Mouse (Mus musculus) embryonic facial prominence, embryonic 14.5 days (tissue): ENCODE results near the gene Neto2. TPM values are rescaled to one million over a fixed set of nuclear protein-coding genes. Genes with fewer than 3 reads are reported as not detected.

Experiments
- ATAC-seq: fragments of 200-750 bp; cut with Nextera tagmentation; 2 replicates; pipeline ENCODE4 v1.8.0; 2017; ENCODE audit warnings: low read depth, moderate number of reproducible peaks, moderate TSS enrichment
- DNase-seq: peaks from one replicate; pipeline ENCODE4 v3.0.0-alpha.2; 2015; ENCODE audit warnings: low spot score
- H3K27ac ChIP-seq: fragments of 300-500 bp; sonication (generic); replicated peaks from 2 replicates; pipeline ENCODE4 v1.5.1; 2014; ENCODE audit warnings: low read depth, mild to moderate bottlenecking, low read length, moderate library complexity
- H3K27me3 ChIP-seq: fragments of 300-500 bp; sonication (generic); replicated peaks from 2 replicates; pipeline ENCODE4 v1.6.1; 2014; ENCODE audit warnings: low read length; ENCODE audit not compliant: control insufficient read depth, insufficient read depth
- H3K36me3 ChIP-seq: fragments of 300-500 bp; sonication (generic); 2 replicates; pipeline ENCODE4 v1.6.1; 2014; ENCODE audit warnings: low read length, mixed read lengths; ENCODE audit not compliant: control insufficient read depth, insufficient read depth
- H3K4me1 ChIP-seq: fragments of 300-500 bp; sonication (generic); 2 replicates; pipeline ENCODE4 v1.6.1; 2014; ENCODE audit warnings: antibody characterized with exemption, low read length; ENCODE audit not compliant: control insufficient read depth, insufficient read depth
- H3K4me2 ChIP-seq: fragments of 300-500 bp; sonication (generic); 2 replicates; pipeline ENCODE4 v1.6.1; 2014; ENCODE audit warnings: low read depth, mild to moderate bottlenecking, low read length, moderate library complexity, mixed read lengths
- H3K4me3 ChIP-seq: fragments of 300-500 bp; sonication (generic); 2 replicates; pipeline ENCODE4 v1.5.1; 2014; ENCODE audit warnings: low read depth, mild to moderate bottlenecking, low read length
- H3K9ac ChIP-seq: fragments of 300-500 bp; sonication (generic); 2 replicates; pipeline ENCODE4 v1.6.1; 2014; ENCODE audit warnings: low read depth, mild to moderate bottlenecking, low read length, moderate library complexity, mixed read lengths
- H3K9me3 ChIP-seq: fragments of 300-500 bp; sonication (generic); 2 replicates; pipeline ENCODE4 v1.6.1; 2016; ENCODE audit warnings: low read length; ENCODE audit not compliant: control insufficient read depth
- WGBS: fragments of 180-500 bp; shearing (Covaris S2); extraction: QIAGEN DNeasy Blood & Tissue Kit; methylation state at CpG from one replicate; pipeline ENCODE4 v1.1.7; 2014; 5-methylcytosine and 5-hydroxymethylcytosine counted together
- microRNA-seq: library from miRNA; unstranded; fragments of <30 nt; microRNA quantifications from one replicate; pipeline ENCODE4, GENCODE M21; 2016; ENCODE audit warnings: borderline number of aligned reads
- polyA plus RNA-seq: library from polyadenylated mRNA; unstranded; fragments of >200 nt; fragmentation: Nextera tagmentation; extraction: Ambion mirVana; gene quantifications from 2 replicates; pipeline ENCODE4 v1.2.1, GENCODE M21; 2014

Gene Neto2
- polyA plus RNA-seq, 1 experiment from 2014 or later: 12.5 TPM

DNA sequence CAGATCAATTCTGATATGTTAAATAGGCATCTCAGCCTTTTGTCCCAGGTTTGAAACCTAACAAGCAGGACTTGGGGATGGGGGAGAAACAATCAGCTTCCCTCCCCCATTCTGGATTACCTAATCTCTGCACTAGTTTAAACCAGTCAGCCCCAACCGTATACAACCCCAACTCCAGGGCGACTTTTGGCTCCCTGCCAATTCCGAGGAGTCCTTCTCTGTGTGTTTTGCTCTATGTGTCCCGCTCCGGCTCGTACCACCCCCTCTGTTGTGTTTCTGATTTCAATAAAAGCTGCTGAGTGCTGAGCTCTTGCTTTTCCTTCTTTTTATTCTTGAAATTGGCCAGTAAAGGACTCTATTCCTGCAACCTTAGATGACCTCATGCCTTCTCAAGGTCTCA, 105.3 kb downstream of the Neto2 start:
- no peaks in the 10 kb centered on the region for H3K36me3 ChIP-seq
- no peaks in the 10 kb centered on the region for H3K4me1 ChIP-seq
- H3K27ac ChIP-seq: no peak overlapping the region
- H3K27me3 ChIP-seq: no peaks in the 10 kb centered on the region
- ATAC-seq (no peak), DNase-seq (peak; percentile 59)
- no peak overlapping the region for H3K4me3 ChIP-seq
- H3K9me3 ChIP-seq: no peaks in the 10 kb centered on the region
- H3K4me2 ChIP-seq: no peak overlapping the region
- H3K9ac ChIP-seq: no peak overlapping the region
- WGBS: 25% methylated on average over 6 of the region's 6 CpGs

DNA sequence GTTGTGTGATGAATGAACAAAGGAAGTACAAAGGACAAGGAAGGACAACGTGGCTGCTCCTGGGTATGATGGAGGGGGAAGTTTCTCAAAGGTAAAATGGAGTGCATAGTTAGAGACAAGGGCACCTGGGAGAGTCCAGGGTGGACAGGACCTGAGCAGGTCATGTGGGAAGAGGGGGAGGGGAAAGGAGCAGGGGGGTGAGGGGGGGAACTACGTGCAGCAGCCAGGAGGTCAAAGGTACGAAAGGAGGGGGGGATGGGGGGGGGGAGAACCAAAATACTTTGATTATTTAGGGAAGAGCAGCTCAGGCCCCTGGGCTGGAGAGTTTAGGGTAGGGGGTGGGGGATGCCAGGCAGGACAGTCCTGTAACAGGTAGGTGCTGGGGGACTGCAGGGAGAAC, 105.7 kb downstream of the Neto2 start:
- Histone ChIP-seq H3K27ac (no peak overlapping the region), H3K36me3 (no peaks in the 10 kb centered on the region), H3K9me3 (no peaks in the 10 kb centered on the region), H3K9ac (no peak overlapping the region), H3K27me3 (no peaks in the 10 kb centered on the region), H3K4me3 (no peak overlapping the region), H3K4me2 (no peak overlapping the region), H3K4me1 (no peaks in the 10 kb centered on the region)
- WGBS: 45% methylated on average over 3 of the region's 3 CpGs
- DNase-seq (no peak), ATAC-seq (no peak)

DNA sequence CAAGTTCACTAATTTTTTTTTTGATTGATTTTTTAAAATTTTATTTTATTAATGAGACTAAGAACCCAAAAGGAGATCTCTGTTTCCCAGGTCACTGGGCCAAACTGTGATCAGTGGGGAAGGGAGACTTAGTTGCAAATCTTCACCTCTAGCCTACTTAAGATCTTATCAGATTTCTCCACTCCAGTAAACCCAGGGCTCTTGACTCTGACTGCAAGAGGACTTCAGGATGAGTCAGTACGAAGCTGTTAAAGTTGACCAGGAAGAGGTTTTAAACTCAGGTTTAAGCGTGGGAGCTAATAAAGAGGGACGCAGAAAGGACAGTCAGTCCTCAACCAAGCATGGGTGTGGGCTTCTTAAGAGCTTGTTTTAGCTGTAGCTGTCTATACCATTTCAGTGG, 107.4 kb downstream of the Neto2 start:
- Histone ChIP-seq H3K9me3 (no peaks in the 10 kb centered on the region), H3K27ac (no peak overlapping the region), H3K9ac (no peak overlapping the region), H3K4me2 (no peak overlapping the region), H3K4me3 (no peak overlapping the region), H3K4me1 (no peaks in the 10 kb centered on the region), H3K36me3 (no peaks in the 10 kb centered on the region), H3K27me3 (no peaks in the 10 kb centered on the region)
- WGBS: 84% methylated on average over 3 of the region's 3 CpGs
- DNase-seq (no peak), ATAC-seq (no peak)

DNA sequence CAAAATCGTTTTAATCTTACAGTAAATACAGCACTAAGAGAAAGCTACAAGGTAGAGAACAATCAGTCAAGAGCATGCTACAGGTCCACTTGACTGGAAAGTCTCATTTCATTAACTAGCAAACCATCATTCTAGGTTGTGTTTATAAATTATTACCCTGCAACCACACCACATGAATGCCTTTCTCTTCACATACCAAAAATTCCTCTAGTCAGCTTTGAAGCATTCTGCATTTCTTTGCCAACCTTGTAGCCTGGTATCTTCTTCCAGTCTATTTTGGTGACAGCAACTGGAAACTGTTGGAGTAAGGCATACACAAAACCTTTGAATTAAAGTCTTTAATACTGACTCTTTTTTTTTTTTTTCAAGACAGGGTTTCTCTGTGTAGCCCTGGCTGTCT, 109.2 kb downstream of the Neto2 start:
- Histone ChIP-seq H3K27me3 (no peaks in the 10 kb centered on the region), H3K36me3 (no peaks in the 10 kb centered on the region), H3K4me1 (no peaks in the 10 kb centered on the region), H3K27ac (no peak overlapping the region), H3K4me2 (no peak overlapping the region), H3K9me3 (no peaks in the 10 kb centered on the region), H3K9ac (no peak overlapping the region), H3K4me3 (no peak overlapping the region)
- DNase-seq (peak; percentile 9), ATAC-seq (no peak)
- WGBS: 74% methylated on average over 1 of the region's 1 CpGs

DNA sequence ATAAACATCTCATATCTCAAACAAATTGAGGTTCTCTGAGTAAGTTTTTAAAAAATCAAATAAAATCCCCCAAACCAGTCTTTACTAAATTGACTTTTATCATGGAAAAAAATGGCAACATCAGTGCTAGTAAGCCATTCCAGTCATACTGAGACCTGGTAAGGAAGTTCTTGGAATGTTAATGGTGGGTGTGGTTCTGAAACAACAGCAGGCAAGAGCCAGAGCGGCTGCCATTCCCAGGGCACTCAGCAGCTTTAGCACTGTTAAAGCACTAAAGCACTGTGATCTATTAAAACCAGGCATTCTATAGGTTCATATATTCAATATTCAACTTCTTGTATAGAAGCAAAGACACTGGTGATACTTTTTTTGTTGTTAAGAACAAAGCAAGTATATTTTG, 110.5 kb downstream of the Neto2 start:
- ATAC-seq (no peak), DNase-seq (no peak)
- Histone ChIP-seq H3K4me3 (no peak overlapping the region), H3K9me3 (no peaks in the 10 kb centered on the region), H3K27ac (no peak overlapping the region), H3K4me2 (no peak overlapping the region), H3K4me1 (no peaks in the 10 kb centered on the region), H3K9ac (no peak overlapping the region), H3K27me3 (no peaks in the 10 kb centered on the region), H3K36me3 (no peaks in the 10 kb centered on the region)
- 50% methylated on average over 1 of the region's 1 CpGs for WGBS

DNA sequence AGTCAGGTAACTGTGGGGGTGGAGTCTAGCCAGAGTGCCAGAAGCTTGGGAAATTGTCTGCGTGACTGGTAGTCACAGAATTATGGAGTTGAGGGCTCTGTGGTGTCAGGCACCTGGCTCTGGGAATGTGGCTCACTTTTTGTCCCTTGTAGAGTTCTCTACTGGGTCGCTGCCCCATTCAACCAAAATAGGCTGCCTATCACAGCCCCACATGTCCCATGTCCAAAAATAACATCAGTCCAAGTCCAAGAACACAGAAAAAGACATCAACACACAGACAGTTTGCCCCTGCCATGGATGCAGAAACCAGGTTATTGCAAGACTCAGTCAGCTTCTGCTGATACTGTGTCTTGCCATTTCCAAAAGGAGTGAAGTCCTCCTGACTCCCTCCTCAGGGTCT, 112.1 kb downstream of the Neto2 start:
- H3K9ac ChIP-seq: no peak overlapping the region
- DNase-seq: no peak
- no peaks in the 10 kb centered on the region for H3K36me3 ChIP-seq
- H3K27me3 ChIP-seq: no peaks in the 10 kb centered on the region
- no peak overlapping the region for H3K4me2 ChIP-seq
- no peak overlapping the region for H3K4me3 ChIP-seq
- H3K27ac ChIP-seq: no peak overlapping the region
- no peaks in the 10 kb centered on the region for H3K9me3 ChIP-seq
- no peak for ATAC-seq
- H3K4me1 ChIP-seq: no peaks in the 10 kb centered on the region
- 76% methylated on average over 2 of the region's 2 CpGs for WGBS

Small RNA genes lying within 50 kb of the gene (microRNA-seq; reads per million reads assigned to microRNA genes)
- not detected for gene Mir8109

Other genes starting within 250 kb of the Neto2 start
- gene Gpt2, start 208.3 kb downstream of the Neto2 start, polyA plus RNA-seq: 33.3 and 34.0 TPM in 2 replicates
- gene Dnaja2, start 145.6 kb downstream of the Neto2 start, polyA plus RNA-seq: 149 and 159 TPM in 2 replicates
- 83.5 and 86.6 TPM in 2 replicates for gene Itfg1, start 140.0 kb upstream of the Neto2 start, polyA plus RNA-seq
- gene Phkb, start 140.0 kb upstream of the Neto2 start, polyA plus RNA-seq: 52.4 and 59.7 TPM in 2 replicates